8 mouse cellular contexts compared by ENCODE assay signal in genomic region chr7:27490227-27490542, GRCm38 (mm10). TPM values are rescaled to one million over a fixed set of nuclear protein-coding genes. Genes with fewer than 3 reads are reported as not detected.
DNase-seq lines count a peak whose midpoint lies in the region; ATAC-seq lines count a peak whose summit lies in the region.

No protein-coding gene starts in this region.

- H3K4me1 ChIP-seq in lung, embryonic 16.5 days (replicated peaks; ENCODE audit: control insufficient read depth, insufficient read depth, low read length) = peaks cover 36% of the 10 kb centered on the region
- H3K4me1 ChIP-seq in forebrain, embryonic 11.5 days (replicated peaks; ENCODE audit: control insufficient read depth, insufficient read depth, low read length) = peaks cover 11% of the 10 kb centered on the region; the same call in 1 of the 2 replicates
- peaks cover 9% of the 10 kb centered on the region; the same call in 1 of the 2 replicates for H3K4me1 ChIP-seq in limb, embryonic 11.5 days (ENCODE audit: control insufficient read depth, insufficient read depth, low read length)
- peaks cover 26% of the 10 kb centered on the region for H3K4me1 ChIP-seq in neural tube, embryonic 15.5 days

- peaks cover 7% of the 10 kb centered on the region; the same call in 1 of the 2 replicates for H3K36me3 ChIP-seq in lung, embryonic 16.5 days (ENCODE audit: control insufficient read depth, insufficient read depth, low read length)
- no peaks in the 10 kb centered on the region for H3K36me3 ChIP-seq in forebrain, embryonic 11.5 days (ENCODE audit: control insufficient read depth, insufficient read depth, low read length)
- no peaks in the 10 kb centered on the region; the same call in 1 of the 2 replicates for H3K36me3 ChIP-seq in limb, embryonic 11.5 days (ENCODE audit: control insufficient read depth, insufficient read depth, low read length)
- no peaks in the 10 kb centered on the region for H3K36me3 ChIP-seq in neural tube, embryonic 15.5 days

- no peak for ATAC-seq in lung, embryonic 16.5 days (ENCODE audit: low read depth)
- ATAC-seq in forebrain, embryonic 11.5 days (replicated peaks; ENCODE audit: low FRiP score) = no peak
- ATAC-seq in limb, embryonic 11.5 days (ENCODE audit: insufficient number of reproducible peaks, low FRiP score, low TSS enrichment, low read depth) = no peak
- ATAC-seq in neural tube, embryonic 15.5 days (ENCODE audit: low FRiP score) = no peak

- peak overlapping the region; percentile 92 for H3K27ac ChIP-seq in lung, embryonic 16.5 days (ENCODE audit: low read length)
- peak overlapping the region; percentile 71 for H3K27ac ChIP-seq in forebrain, embryonic 11.5 days (ENCODE audit: low read depth, low read length)
- H3K27ac ChIP-seq in limb, embryonic 11.5 days (replicated peaks; ENCODE audit: low read depth, low read length) = peak overlapping the region; percentile 78
- H3K27ac ChIP-seq in neural tube, embryonic 15.5 days (replicated peaks) = peak overlapping the region; percentile 67; the same call in 1 of the 2 replicates

- peak overlapping the region; percentile 60 for H3K9ac ChIP-seq in lung, embryonic 16.5 days (ENCODE audit: low read length)
- H3K9ac ChIP-seq in forebrain, embryonic 11.5 days (ENCODE audit: low read length) = peak overlapping the region; percentile 64
- peak overlapping the region; percentile 44 for H3K9ac ChIP-seq in limb, embryonic 11.5 days (ENCODE audit: low read length)
- peak overlapping the region; percentile 32 for H3K9ac ChIP-seq in neural tube, embryonic 15.5 days (replicated peaks)

- H3K27me3 ChIP-seq in lung, embryonic 16.5 days (ENCODE audit: control insufficient read depth, insufficient read depth, low read depth, low read length) = no peaks in the 10 kb centered on the region
- no peaks in the 10 kb centered on the region for H3K27me3 ChIP-seq in forebrain, embryonic 11.5 days (ENCODE audit: control insufficient read depth, insufficient read depth, low read length)
- no peaks in the 10 kb centered on the region for H3K27me3 ChIP-seq in limb, embryonic 11.5 days (ENCODE audit: control insufficient read depth, insufficient read depth, low read length)
- no peaks in the 10 kb centered on the region for H3K27me3 ChIP-seq in neural tube, embryonic 15.5 days (replicated peaks)

- 19% methylated on average over 4 of the region's 4 CpGs for WGBS in lung, embryonic 16.5 days
- 37% methylated on average over 4 of the region's 4 CpGs for WGBS in forebrain, embryonic 11.5 days
- 40% methylated on average over 4 of the region's 4 CpGs for WGBS in limb, embryonic 11.5 days
- WGBS in neural tube, embryonic 15.5 days = 40% methylated on average over 4 of the region's 4 CpGs

- no peaks in the 10 kb centered on the region for H3K9me3 ChIP-seq in lung, embryonic 16.5 days (ENCODE audit: control insufficient read depth, low read length)
- no peaks in the 10 kb centered on the region for H3K9me3 ChIP-seq in forebrain, embryonic 11.5 days (ENCODE audit: control insufficient read depth, low read length)
- H3K9me3 ChIP-seq in limb, embryonic 11.5 days (ENCODE audit: control insufficient read depth, low read length) = no peaks in the 10 kb centered on the region
- H3K9me3 ChIP-seq in neural tube, embryonic 15.5 days (replicated peaks) = no peaks in the 10 kb centered on the region

- H3K4me3 ChIP-seq in lung, embryonic 16.5 days (ENCODE audit: low read length) = peak overlapping the region; percentile 43
- H3K4me3 ChIP-seq in forebrain, embryonic 11.5 days (ENCODE audit: low read depth, low read length) = peak overlapping the region; percentile 39
- peak overlapping the region; percentile 24 for H3K4me3 ChIP-seq in limb, embryonic 11.5 days (ENCODE audit: low read depth, low read length)
- H3K4me3 ChIP-seq in neural tube, embryonic 15.5 days (replicated peaks) = peak overlapping the region; percentile 25

- DNase-seq in lung, adult 18-20 months = no peak
- DNase-seq in forebrain, embryonic 11.5 days (ENCODE audit: low spot score) = no peak
- DNase-seq in limb, embryonic 11.5 days (ENCODE audit: low spot score) = no peak
- DNase-seq in spleen, adult 12 weeks (ENCODE audit: low spot score) = no peak
- DNase-seq in cerebellum, postnatal 14 days = no peak
- no peak for DNase-seq in layer of hippocampus, postnatal 36 days

- H3K4me2 ChIP-seq in lung, embryonic 16.5 days (ENCODE audit: low read depth, low read length) = peak overlapping the region; percentile 59
- peak overlapping the region; percentile 72 for H3K4me2 ChIP-seq in forebrain, embryonic 11.5 days (ENCODE audit: low read depth, low read length, severe bottlenecking)
- H3K4me2 ChIP-seq in limb, embryonic 11.5 days (ENCODE audit: low read depth, severe bottlenecking) = peak overlapping the region; percentile 66
- peak overlapping the region; percentile 53 for H3K4me2 ChIP-seq in neural tube, embryonic 15.5 days

RNA-seq across cellular contexts. Expression of gene Sertad1, which starts 3.5 kb away (rescaled TPM):
- 55.6 and 57.3 TPM in 2 replicates for polyA plus RNA-seq in lung, embryonic 16.5 days (2015; fragmentation: Nextera tagmentation; extraction: Ambion mirVana)
- 16.3 and 18.2 TPM in 2 replicates for polyA plus RNA-seq in forebrain, embryonic 11.5 days (2014; fragmentation: Nextera tagmentation; extraction: Ambion mirVana)
- 29.0 and 31.5 TPM in 2 replicates for polyA plus RNA-seq in limb, embryonic 11.5 days (2014; fragmentation: Nextera tagmentation; extraction: Ambion mirVana)
- 11.6 and 15.8 TPM in 2 replicates for polyA plus RNA-seq in neural tube, embryonic 15.5 days (2015; fragmentation: Nextera tagmentation; extraction: Ambion mirVana)
- total RNA-seq in layer of hippocampus, postnatal 36 days (2021) = 1 to 10 TPM; 6.4 to 7.0 TPM

RNA-seq across cellular contexts. Expression of gene Prx, which starts 8.9 kb away (rescaled TPM):
- polyA plus RNA-seq in lung, embryonic 16.5 days (2015; fragmentation: Nextera tagmentation; extraction: Ambion mirVana) = 13.0 and 13.6 TPM in 2 replicates
- polyA plus RNA-seq in forebrain, embryonic 11.5 days (2014; fragmentation: Nextera tagmentation; extraction: Ambion mirVana) = 1.2 and 1.3 TPM in 2 replicates
- polyA plus RNA-seq in limb, embryonic 11.5 days (2014; fragmentation: Nextera tagmentation; extraction: Ambion mirVana) = 1.5 and 2.1 TPM in 2 replicates
- polyA plus RNA-seq in neural tube, embryonic 15.5 days (2015; fragmentation: Nextera tagmentation; extraction: Ambion mirVana) = 2.0 and 2.4 TPM in 2 replicates
- under 1 TPM; 0.15 to 0.40 TPM for total RNA-seq in layer of hippocampus, postnatal 36 days (2021)

RNA-seq across cellular contexts. Expression of gene Sertad3, which starts 16.6 kb away (rescaled TPM):
- polyA plus RNA-seq in lung, embryonic 16.5 days (2015; fragmentation: Nextera tagmentation; extraction: Ambion mirVana) = 28.4 and 30.7 TPM in 2 replicates
- 23.0 and 23.4 TPM in 2 replicates for polyA plus RNA-seq in forebrain, embryonic 11.5 days (2014; fragmentation: Nextera tagmentation; extraction: Ambion mirVana)
- polyA plus RNA-seq in limb, embryonic 11.5 days (2014; fragmentation: Nextera tagmentation; extraction: Ambion mirVana) = 25.9 and 29.3 TPM in 2 replicates
- polyA plus RNA-seq in neural tube, embryonic 15.5 days (2015; fragmentation: Nextera tagmentation; extraction: Ambion mirVana) = 8.8 and 11.0 TPM in 2 replicates
- total RNA-seq in layer of hippocampus, postnatal 36 days (2021) = 1 to 10 TPM; 2.7 to 4.0 TPM

RNA-seq across cellular contexts. Expression of gene Hipk4, which starts 32.9 kb away (rescaled TPM):
- polyA plus RNA-seq in lung, embryonic 16.5 days (2015; fragmentation: Nextera tagmentation; extraction: Ambion mirVana) = 0.72 and 1.1 TPM in 2 replicates
- 0.52 and 0.93 TPM in 2 replicates for polyA plus RNA-seq in forebrain, embryonic 11.5 days (2014; fragmentation: Nextera tagmentation; extraction: Ambion mirVana)
- polyA plus RNA-seq in limb, embryonic 11.5 days (2014; fragmentation: Nextera tagmentation; extraction: Ambion mirVana) = 0.45 and 0.72 TPM in 2 replicates
- polyA plus RNA-seq in neural tube, embryonic 15.5 days (2015; fragmentation: Nextera tagmentation; extraction: Ambion mirVana) = 1.5 and 2.1 TPM in 2 replicates
- not detected for total RNA-seq in layer of hippocampus, postnatal 36 days (2021)

RNA-seq across cellular contexts. Expression of gene Blvrb, which starts 42.4 kb away (rescaled TPM):
- 58.3 and 75.9 TPM in 2 replicates for polyA plus RNA-seq in lung, embryonic 16.5 days (2015; fragmentation: Nextera tagmentation; extraction: Ambion mirVana)
- polyA plus RNA-seq in forebrain, embryonic 11.5 days (2014; fragmentation: Nextera tagmentation; extraction: Ambion mirVana) = 34.4 and 38.0 TPM in 2 replicates
- 29.0 and 30.5 TPM in 2 replicates for polyA plus RNA-seq in limb, embryonic 11.5 days (2014; fragmentation: Nextera tagmentation; extraction: Ambion mirVana)
- polyA plus RNA-seq in neural tube, embryonic 15.5 days (2015; fragmentation: Nextera tagmentation; extraction: Ambion mirVana) = 24.5 and 26.1 TPM in 2 replicates
- 10 to 100 TPM; 16.0 to 20.0 TPM for total RNA-seq in layer of hippocampus, postnatal 36 days (2021)
